In the genomic region with DNA sequence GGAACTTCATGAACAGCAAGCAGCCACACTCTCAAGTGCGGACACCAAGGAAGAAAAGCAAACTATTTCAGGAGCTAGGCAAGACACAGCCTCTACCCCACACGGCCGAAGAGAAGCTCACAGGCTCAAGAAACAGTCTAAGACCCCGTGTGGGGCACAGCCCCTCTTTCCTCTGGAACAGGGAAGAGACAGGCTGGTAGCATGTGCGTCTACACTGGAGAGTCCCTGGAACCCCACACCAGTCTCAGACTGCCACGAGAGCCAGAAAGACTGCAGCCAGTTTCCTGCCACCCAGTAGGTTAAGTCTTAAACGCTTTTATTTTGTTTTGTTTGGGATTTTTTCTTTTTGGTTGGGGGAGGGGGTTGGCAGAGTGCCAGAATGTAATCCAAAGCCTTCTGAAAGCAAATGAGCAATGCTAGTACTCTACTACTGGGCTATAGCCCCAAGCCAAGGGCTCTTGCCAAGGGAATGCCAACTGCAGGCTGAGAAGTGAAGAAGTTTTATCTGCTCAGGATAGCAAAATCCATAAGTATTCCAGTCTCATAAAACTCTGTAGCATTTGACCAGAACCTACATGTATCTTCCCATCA, we compare ENCODE assay signal across 15 mouse cellular contexts. TPM values are rescaled to one million over a fixed set of nuclear protein-coding genes. Genes with fewer than 3 reads are reported as not detected.
A peak's percentile ranks its signal among the peaks of the same experiment; 100 is the strongest.
DNase-seq lines count a peak whose midpoint lies in the region; ATAC-seq and TF ChIP-seq lines count a peak whose summit lies in the region.
"Had no signal": no experiment of that assay in that cellular context is flagged by ENCODE, and none has a peak within 500 bp of the region (broad histone marks: within the 10 kb centered on the region; RNA-seq: fewer than 3 reads in every experiment).

No protein-coding gene starts in this region.

- H3K4me3 ChIP-seq in forebrain, embryonic 14.5 days (ENCODE audit: low read depth, low read length): no peak overlapping the region
- no peak overlapping the region for H3K4me3 ChIP-seq in forebrain, embryonic 11.5 days (ENCODE audit: low read depth, low read length)
- H3K4me3 ChIP-seq: megakaryocyte, embryonic 14.5 days had no signal

- no peak overlapping the region for H3K4me2 ChIP-seq in forebrain, embryonic 14.5 days (ENCODE audit: low read length)
- no peak overlapping the region for H3K4me2 ChIP-seq in forebrain, embryonic 11.5 days (ENCODE audit: low read depth, low read length, severe bottlenecking)

- no peak overlapping the region for H3K27ac ChIP-seq in forebrain, embryonic 14.5 days (ENCODE audit: low read depth, low read length)
- no peak overlapping the region for H3K27ac ChIP-seq in forebrain, embryonic 11.5 days (ENCODE audit: low read depth, low read length)
- H3K27ac ChIP-seq: stomach, postnatal 0 days had no signal

- H3K9me3 ChIP-seq in forebrain, embryonic 14.5 days (replicated peaks; ENCODE audit: control insufficient read depth, low read length): no peaks in the 10 kb centered on the region
- no peaks in the 10 kb centered on the region for H3K9me3 ChIP-seq in forebrain, embryonic 11.5 days (ENCODE audit: control insufficient read depth, low read length)
- H3K9me3 ChIP-seq: megakaryocyte, embryonic 14.5 days had no signal

- 48% methylated on average over 7 of the region's 7 CpGs for WGBS in forebrain, embryonic 14.5 days
- WGBS in forebrain, embryonic 11.5 days: 83% methylated on average over 7 of the region's 7 CpGs

- peaks cover 7% of the 10 kb centered on the region for H3K4me1 ChIP-seq in forebrain, embryonic 14.5 days (ENCODE audit: control insufficient read depth, insufficient read depth, low read length)
- H3K4me1 ChIP-seq in forebrain, embryonic 11.5 days (replicated peaks; ENCODE audit: control insufficient read depth, insufficient read depth, low read length): no peaks in the 10 kb centered on the region

- no peak overlapping the region for H3K9ac ChIP-seq in forebrain, embryonic 14.5 days (ENCODE audit: low read length)
- H3K9ac ChIP-seq in forebrain, embryonic 11.5 days (ENCODE audit: low read length): no peak overlapping the region

- no peaks in the 10 kb centered on the region for H3K27me3 ChIP-seq in forebrain, embryonic 14.5 days (replicated peaks; ENCODE audit: control insufficient read depth, insufficient read depth, low read length)
- no peaks in the 10 kb centered on the region for H3K27me3 ChIP-seq in forebrain, embryonic 11.5 days (ENCODE audit: control insufficient read depth, insufficient read depth, low read length)
- H3K27me3 ChIP-seq: megakaryocyte, embryonic 14.5 days had no signal

- peak; percentile 70 for DNase-seq in forebrain, embryonic 14.5 days (ENCODE audit: low spot score)
- no peak for DNase-seq in forebrain, embryonic 11.5 days (ENCODE audit: low spot score)
- DNase-seq in layer of hippocampus, postnatal 10 days (ENCODE audit: low spot score in 2 of 2): peak; percentile 21 to 44
- DNase-seq in layer of hippocampus, adult 9-10 months (ENCODE audit: low spot score): no peak
- DNase-seq in 3T3-L1 (ENCODE audit: low read depth, low spot score): peak; percentile 66
- peak; percentile 82 for DNase-seq in brain, embryonic 14.5 days (ENCODE audit: low read depth)
- DNase-seq in urinary bladder, adult 2 months (ENCODE audit: low spot score): no peak
- no peak for DNase-seq in urinary bladder, postnatal 10 days (ENCODE audit: low spot score)
- DNase-seq: adrenal gland, adult 8-10 months; spleen, adult 18-20 months; thymus, postnatal 4 days had no signal

- TF ChIP-seq CTCF in brain, embryonic 14.5 days (IDR thresholded peaks at IDR 0.05; ENCODE audit: borderline replicate concordance, extremely low read depth, insufficient read depth, insufficient read length): no peak

- H3K36me3 ChIP-seq in forebrain, embryonic 14.5 days (ENCODE audit: control insufficient read depth, insufficient read depth, low read length): peaks cover 89% of the 10 kb centered on the region
- H3K36me3 ChIP-seq in forebrain, embryonic 11.5 days (ENCODE audit: control insufficient read depth, insufficient read depth, low read length): peaks cover 10% of the 10 kb centered on the region; the same call in 1 of the 2 replicates

- no peak for TF ChIP-seq POLR2A in brain, embryonic 14.5 days (IDR thresholded peaks at IDR 0.05; ENCODE audit: borderline replicate concordance, extremely low read depth, insufficient read depth, insufficient read length, poor library complexity, severe bottlenecking)

- ATAC-seq in forebrain, embryonic 14.5 days: peak; percentile 72
- no peak for ATAC-seq in forebrain, embryonic 11.5 days (replicated peaks; ENCODE audit: low FRiP score)

RNA-seq across cellular contexts. Expression of a gene that starts 8.3 kb away (rescaled TPM):
- polyA plus RNA-seq in forebrain, embryonic 14.5 days (2014; fragmentation: Nextera tagmentation; extraction: Ambion mirVana): 146 and 153 TPM in 2 replicates
- polyA plus RNA-seq in forebrain, embryonic 11.5 days (2014; fragmentation: Nextera tagmentation; extraction: Ambion mirVana): 153 and 156 TPM in 2 replicates
- 10 to 100 TPM; 87.4 to 90.0 TPM for total RNA-seq in layer of hippocampus, postnatal 10 days (2021)
- 134 and 157 TPM in 2 replicates for polyA plus RNA-seq in brain, embryonic 14.5 days (2012; rRNA removed)
- polyA plus RNA-seq in urinary bladder, adult 2 months (2012; rRNA removed): 86.8 and 97.1 TPM in 2 replicates

RNA-seq across cellular contexts. Expression of a gene that starts 22.2 kb away (rescaled TPM):
- 21.5 and 27.6 TPM in 2 replicates for polyA plus RNA-seq in forebrain, embryonic 14.5 days (2014; fragmentation: Nextera tagmentation; extraction: Ambion mirVana)
- polyA plus RNA-seq in forebrain, embryonic 11.5 days (2014; fragmentation: Nextera tagmentation; extraction: Ambion mirVana): 104 and 111 TPM in 2 replicates
- 1 to 10 TPM; 1.0 to 1.6 TPM for total RNA-seq in layer of hippocampus, postnatal 10 days (2021)
- 35.9 and 55.8 TPM in 2 replicates for polyA plus RNA-seq in brain, embryonic 14.5 days (2012; rRNA removed)
- 0.50 and 0.74 TPM in 2 replicates for polyA plus RNA-seq in urinary bladder, adult 2 months (2012; rRNA removed)
- total RNA-seq: gastrocnemius, adult 8-10 months; liver, adult 2 months had no signal

RNA-seq across cellular contexts. Expression of a gene that starts 29.5 kb away (rescaled TPM):
- 33.3 and 40.9 TPM in 2 replicates for polyA plus RNA-seq in forebrain, embryonic 14.5 days (2014; fragmentation: Nextera tagmentation; extraction: Ambion mirVana)
- polyA plus RNA-seq in forebrain, embryonic 11.5 days (2014; fragmentation: Nextera tagmentation; extraction: Ambion mirVana): 64.9 and 68.4 TPM in 2 replicates
- 10 to 100 TPM; 11.6 to 13.0 TPM for total RNA-seq in layer of hippocampus, postnatal 10 days (2021)
- 20.2 and 23.4 TPM in 2 replicates for polyA plus RNA-seq in brain, embryonic 14.5 days (2012; rRNA removed)
- polyA plus RNA-seq in urinary bladder, adult 2 months (2012; rRNA removed): 16.1 and 17.9 TPM in 2 replicates

RNA-seq across cellular contexts. Expression of a gene that starts 33.2 kb away (rescaled TPM):
- 180 and 195 TPM in 2 replicates for polyA plus RNA-seq in forebrain, embryonic 14.5 days (2014; fragmentation: Nextera tagmentation; extraction: Ambion mirVana)
- polyA plus RNA-seq in forebrain, embryonic 11.5 days (2014; fragmentation: Nextera tagmentation; extraction: Ambion mirVana): 119 and 130 TPM in 2 replicates
- 10 to 100 TPM; 49.3 TPM for total RNA-seq in layer of hippocampus, postnatal 10 days (2021)
- polyA plus RNA-seq in brain, embryonic 14.5 days (2012; rRNA removed): 74.8 and 97.9 TPM in 2 replicates
- 4.2 and 4.5 TPM in 2 replicates for polyA plus RNA-seq in urinary bladder, adult 2 months (2012; rRNA removed)

RNA-seq across cellular contexts. Expression of a gene that starts 41.7 kb away (rescaled TPM):
- 25.1 and 28.7 TPM in 2 replicates for polyA plus RNA-seq in forebrain, embryonic 14.5 days (2014; fragmentation: Nextera tagmentation; extraction: Ambion mirVana)
- polyA plus RNA-seq in forebrain, embryonic 11.5 days (2014; fragmentation: Nextera tagmentation; extraction: Ambion mirVana): 5.7 and 6.0 TPM in 2 replicates
- 10 to 100 TPM; 43.3 to 49.1 TPM for total RNA-seq in layer of hippocampus, postnatal 10 days (2021)
- polyA plus RNA-seq in brain, embryonic 14.5 days (2012; rRNA removed): 41.9 and 51.4 TPM in 2 replicates
- 8.3 and 11.9 TPM in 2 replicates for polyA plus RNA-seq in urinary bladder, adult 2 months (2012; rRNA removed)

Comparison
In these comparisons a context has a peak if more than half of its experiments do, and no peak if none do; other contexts are left out.
1. DNase-seq: peak in forebrain, embryonic 14.5 days (single experiment), layer of hippocampus, postnatal 10 days (2 of 2), 3T3-L1 (single experiment) and brain, embryonic 14.5 days (single experiment); none in forebrain, embryonic 11.5 days (single experiment), layer of hippocampus, adult 9-10 months (single experiment), urinary bladder, adult 2 months (single experiment) and urinary bladder, postnatal 10 days (single experiment).
2. RNA of a gene that starts 22.2 kb away (polyA plus RNA-seq): 104 to 111 TPM in forebrain, embryonic 11.5 days, 35.9 to 55.8 TPM in brain, embryonic 14.5 days and 21.5 to 27.6 TPM in forebrain, embryonic 14.5 days; 0.50 to 0.74 TPM in urinary bladder, adult 2 months; every median in the first group is over 10 times any median in the second.